Mouse (Mus musculus) heart, adult 2 months (tissue): ENCODE data around the gene Zcchc18.

ENCODE experiments used
- CTCF ChIP-seq: fragments of 200-600 bp; IDR thresholded peaks from 2 replicates; pipeline ENCODE4 v1.8.1; 2022; ENCODE audit warnings: antibody characterized with exemption, mild to moderate bottlenecking, moderate library complexity
- POLR2A ChIP-seq: fragments of 200-500 bp; IDR thresholded peaks from 2 replicates; pipeline ENCODE4 v1.6.1; 2011; ENCODE audit warnings: mild to moderate bottlenecking, low read depth, low read length, control low read depth; ENCODE audit not compliant: insufficient read depth

DNA sequence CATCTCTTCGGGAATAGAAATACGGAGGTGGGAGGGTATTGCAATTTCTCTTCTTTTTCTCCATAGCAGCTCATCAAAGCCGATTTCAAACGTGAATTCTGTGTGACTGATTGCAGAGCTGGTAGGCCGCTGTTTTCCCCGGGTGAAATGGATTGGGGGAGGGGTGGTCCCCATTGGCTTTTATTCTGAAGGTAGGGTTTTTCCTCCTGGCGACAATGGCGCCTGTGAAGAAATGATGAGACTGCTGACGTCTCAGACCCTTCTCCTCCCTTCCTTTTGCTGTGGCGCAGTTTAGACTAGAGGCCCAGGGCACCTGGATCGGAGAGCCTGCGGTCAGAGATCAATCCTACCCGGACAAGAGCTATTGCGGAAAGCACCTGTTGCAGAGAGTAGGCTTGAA is 686 bp downstream of the Zcchc18 start:
- TF ChIP-seq CTCF (no peak), POLR2A (no peak)
